Mouse (Mus musculus) heart, adult 2 months (tissue): Measurements from ENCODE around the gene Zdhhc3. TPM values are rescaled to one million over a fixed set of nuclear protein-coding genes. Genes with fewer than 3 reads are reported as not detected.

ENCODE experiments used
- DNase-seq, 2 experiments: peaks; one replicate each; pipeline ENCODE4 v3.0.0; 2021
- H3K27ac ChIP-seq: fragments of 200-600 bp; 2 replicates; pipeline ENCODE4 v1.8.1; 2022
- H3K27me3 ChIP-seq: fragments of 200-500 bp; 2 replicates; pipeline ENCODE4 v1.6.1; 2012; ENCODE audit warnings: mild to moderate bottlenecking, low read length, inconsistent platforms, mixed read lengths; ENCODE audit not compliant: control insufficient read depth, insufficient read depth
- H3K36me3 ChIP-seq: fragments of 200-500 bp; 2 replicates; pipeline ENCODE4 v1.6.1; 2012; ENCODE audit warnings: low read length, inconsistent platforms; ENCODE audit not compliant: control insufficient read depth, insufficient read depth
- H3K4me1 ChIP-seq: fragments of 200-500 bp; 2 replicates; pipeline ENCODE4 v1.6.1; 2011; ENCODE audit warnings: low read length; ENCODE audit not compliant: control insufficient read depth, insufficient read depth
- H3K4me3 ChIP-seq: fragments of 200-600 bp; 2 replicates; pipeline ENCODE4 v1.8.1; 2022
- H3K79me2 ChIP-seq: fragments of 200-500 bp; replicated peaks from 2 replicates; pipeline ENCODE4 v1.6.1; 2012; ENCODE audit warnings: mild to moderate bottlenecking, inconsistent platforms, low read length, moderate library complexity, mixed read lengths; ENCODE audit not compliant: control insufficient read depth, insufficient read depth
- H3K9ac ChIP-seq: fragments of 200-500 bp; 2 replicates; pipeline ENCODE4 v1.6.1; 2012; ENCODE audit warnings: low read depth, mild to moderate bottlenecking, control low read depth, inconsistent platforms, low read length, mixed read lengths
- CTCF ChIP-seq: fragments of 200-600 bp; IDR thresholded peaks from 2 replicates; pipeline ENCODE4 v1.8.1; 2022; ENCODE audit warnings: antibody characterized with exemption, mild to moderate bottlenecking, moderate library complexity
- EP300 ChIP-seq: fragments of 200-500 bp; IDR thresholded peaks from 2 replicates; pipeline ENCODE4 v1.6.1; 2011; ENCODE audit warnings: low read depth, low read length, control low read depth; ENCODE audit not compliant: insufficient read depth
- POLR2A ChIP-seq: fragments of 200-500 bp; IDR thresholded peaks from 2 replicates; pipeline ENCODE4 v1.6.1; 2011; ENCODE audit warnings: mild to moderate bottlenecking, low read depth, low read length, control low read depth; ENCODE audit not compliant: insufficient read depth
- WGBS: fragments of 180-500 bp; shearing (Covaris S2); methylation state at CpG from one replicate; pipeline ENCODE4 v1.1.7; 2018; 5-methylcytosine and 5-hydroxymethylcytosine counted together
- intact Hi-C: fragments of 180-260 bp; cut with DNase I; formaldehyde crosslinking; loops from one replicate; pipeline ENCODE4 v1.15.1; 2025
- polyA plus RNA-seq: library from polyadenylated mRNA; depleted of rRNA; stranded (reverse); fragments of >200 nt; gene quantifications from 2 replicates; pipeline ENCODE4 v1.2.3, GENCODE M21; 2012
- total RNA-seq, 2 experiments: library from RNA; stranded (reverse); gene quantifications; 2 replicates each; pipeline ENCODE4 v1.2.3; 2021

Zdhhc3 gene
- total and polyA plus RNA-seq, 3 experiments: 36.7 to 57.8 (median 42.8) TPM

DNA sequence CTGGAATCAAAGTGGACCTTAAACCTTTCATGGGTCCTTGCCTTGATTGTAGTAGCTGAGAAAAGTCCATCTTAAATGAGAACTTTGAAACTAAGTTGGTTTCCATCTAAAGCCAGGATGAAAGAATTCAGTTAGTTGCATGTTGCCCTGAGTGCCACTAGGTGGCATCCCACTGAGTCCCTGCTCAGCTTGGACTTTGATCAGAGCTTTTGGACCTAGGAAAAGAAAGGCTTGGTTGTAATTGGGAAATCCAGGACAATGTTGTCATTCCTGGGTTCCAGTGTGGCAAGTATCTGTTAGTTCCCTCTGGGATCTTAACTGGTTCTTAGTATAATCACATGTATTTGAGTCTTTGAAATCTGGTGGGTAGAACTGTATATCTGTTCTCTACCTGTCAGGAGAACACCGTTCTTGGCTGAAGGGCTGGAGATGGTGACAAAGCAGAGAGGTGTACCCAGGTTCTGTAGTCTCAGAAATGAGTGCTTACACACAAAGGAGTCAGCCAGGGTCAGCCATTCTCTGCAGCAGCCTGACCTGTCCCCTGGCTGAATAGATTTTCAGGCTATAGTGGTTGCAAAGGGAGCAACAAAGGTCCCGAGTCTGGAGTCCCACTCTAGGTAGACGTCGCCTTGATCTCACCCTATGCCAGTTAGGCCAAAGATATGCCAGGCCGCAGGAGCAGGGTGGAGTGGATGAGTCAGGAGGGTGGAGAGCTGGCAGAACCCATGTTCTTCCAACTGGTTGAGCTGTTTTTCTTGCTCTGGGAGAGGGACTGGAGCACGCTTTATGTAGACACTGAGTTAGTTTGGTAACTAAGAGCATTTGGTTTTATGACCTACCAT is 10.8 kb upstream of the Zdhhc3 start:
- H3K36me3 ChIP-seq: no peaks in the 10 kb centered on the region; the same call in 1 of the 2 replicates
- H3K4me3 ChIP-seq: no peak overlapping the region
- H3K27ac ChIP-seq: peak overlapping the region; percentile 8; the same call in 1 of the 2 replicates
- no peak overlapping the region for H3K9ac ChIP-seq
- no peaks in the 10 kb centered on the region for H3K27me3 ChIP-seq
- intact Hi-C loops: loop anchor here (2.0 kb wide), 1 partner anchor 35 kb away; no protein-coding TSS in a partner anchor
- no peaks in the 10 kb centered on the region for H3K79me2 ChIP-seq
- peak in 1 of 2 experiments; percentile 28 for DNase-seq
- 87% methylated on average over 6 of the region's 6 CpGs for WGBS
- no peaks in the 10 kb centered on the region; the same call in 1 of the 2 replicates for H3K4me1 ChIP-seq
- TF ChIP-seq POLR2A: no peak
- TF ChIP-seq EP300: no peak
- peak; percentile 91 for TF ChIP-seq CTCF

DNA sequence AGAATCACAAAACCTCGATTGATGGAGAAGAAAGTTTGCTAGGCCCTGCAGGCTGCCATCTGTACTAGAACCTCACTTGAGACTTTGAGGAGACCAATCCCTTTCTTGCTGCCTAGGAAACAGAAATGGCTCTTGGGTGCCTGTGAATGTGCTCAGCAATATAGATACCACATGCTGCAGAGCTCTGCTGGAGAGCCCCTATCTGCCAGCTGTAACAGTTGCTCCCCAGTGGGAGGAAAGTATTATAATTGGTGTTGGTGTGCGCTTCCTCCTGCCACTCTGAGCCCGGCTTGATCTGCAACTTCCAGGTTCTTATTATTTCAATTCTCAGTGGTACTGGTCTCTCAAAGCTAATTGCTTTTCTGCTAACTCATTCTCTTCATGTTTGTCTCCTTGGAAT is 10.0 kb upstream of the Zdhhc3 start:
- Histone ChIP-seq H3K4me1 (no peaks in the 10 kb centered on the region; the same call in 1 of the 2 replicates), H3K27me3 (no peaks in the 10 kb centered on the region), H3K27ac (no peak overlapping the region), H3K4me3 (no peak overlapping the region), H3K36me3 (no peaks in the 10 kb centered on the region; the same call in 1 of the 2 replicates), H3K79me2 (no peaks in the 10 kb centered on the region), H3K9ac (no peak overlapping the region)
- 74% methylated on average over 3 of the region's 3 CpGs for WGBS
- DNase-seq: no peak
- no peak for TF ChIP-seq CTCF
- no peak for TF ChIP-seq EP300
- no peak for TF ChIP-seq POLR2A
- intact Hi-C loops: loop anchor here (2.0 kb wide), 1 partner anchor 36 kb away; no protein-coding TSS in a partner anchor

DNA sequence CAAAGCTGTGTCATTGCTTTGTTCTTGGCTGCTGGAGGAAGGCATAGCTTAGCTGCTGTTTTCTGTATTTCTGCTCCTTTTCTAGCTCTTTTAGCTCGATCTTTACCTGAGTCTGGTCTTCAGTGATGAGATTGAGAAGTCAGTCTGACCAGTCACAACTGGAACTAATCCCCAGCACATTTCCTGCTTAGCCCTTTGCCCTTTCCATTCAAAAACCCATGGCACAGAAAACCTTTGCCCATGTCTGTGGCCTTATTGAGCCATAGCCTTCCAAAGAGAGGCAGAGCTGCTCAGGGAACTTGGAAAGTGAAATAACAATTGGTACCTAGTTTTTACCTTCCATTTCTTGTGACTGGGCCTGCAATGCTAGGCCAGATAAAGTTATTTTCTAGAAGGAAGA is 2.6 kb upstream of the Zdhhc3 start:
- Histone ChIP-seq H3K79me2 (peaks cover 4% of the 10 kb centered on the region; the same call in 1 of the 2 replicates), H3K9ac (no peak overlapping the region), H3K27ac (no peak overlapping the region), H3K36me3 (no peaks in the 10 kb centered on the region; the same call in 1 of the 2 replicates), H3K4me1 (peaks cover 2% of the 10 kb centered on the region; the same call in 1 of the 2 replicates), H3K4me3 (no peak overlapping the region), H3K27me3 (no peaks in the 10 kb centered on the region)
- intact Hi-C loops: no loop called here
- TF ChIP-seq POLR2A (no peak), CTCF (no peak), EP300 (no peak)
- no peak for DNase-seq
- WGBS: 96% methylated on average over 1 of the region's 1 CpGs

- Histone ChIP-seq H3K79me2 (peaks cover 4% of the 10 kb centered on the region; the same call in 1 of the 2 replicates), H3K9ac (no peak overlapping the region), H3K4me1 (peaks cover 2% of the 10 kb centered on the region; the same call in 1 of the 2 replicates), H3K4me3 (peak overlapping the region; percentile 88), H3K27ac (no peak overlapping the region), H3K27me3 (no peaks in the 10 kb centered on the region), H3K36me3 (no peaks in the 10 kb centered on the region; the same call in 1 of the 2 replicates)
- TF ChIP-seq EP300 (no peak), CTCF (no peak), POLR2A (no peak)
- no peak for DNase-seq
- WGBS: 50% methylated on average over 6 of the region's 6 CpGs
- intact Hi-C loops: loop anchor here (5.0 kb wide), 3 partner anchors 92 to 328 kb away; partner anchors contain the start of genes 1110059G10Rik, Kif15 and Tmem42
Measured at GRCm38 (mm10) chr9:123113931-123114330, 926 bp upstream of the Zdhhc3 start.

- H3K27ac ChIP-seq: no peak overlapping the region
Measured at GRCm38 (mm10) chr9:123111751-123112221, 1.2 kb downstream of the Zdhhc3 start.

More at GRCm38 (mm10) chr9:123111751-123112221, 1.2 kb downstream of the Zdhhc3 start:
- no peaks in the 10 kb centered on the region; the same call in 1 of the 2 replicates for H3K36me3 ChIP-seq
- no peaks in the 10 kb centered on the region for H3K27me3 ChIP-seq
- no peak overlapping the region for H3K4me3 ChIP-seq
- 44% methylated on average over 8 of the region's 8 CpGs for WGBS
- H3K79me2 ChIP-seq: peaks cover 4% of the 10 kb centered on the region; the same call in 1 of the 2 replicates
- intact Hi-C loops: loop anchor here (5.0 kb wide), 3 partner anchors 89 to 331 kb away; partner anchors contain the start of genes 1110059G10Rik, Kif15 and Tmem42
- H3K4me1 ChIP-seq: peaks cover 2% of the 10 kb centered on the region; the same call in 1 of the 2 replicates
- no peak for TF ChIP-seq POLR2A
- no peak for TF ChIP-seq EP300
- no peak overlapping the region for H3K9ac ChIP-seq
- DNase-seq: no peak
